Mouse (Mus musculus) megakaryocyte, embryonic 14.5 days (primary cell): ENCODE measurements around the gene Dnmt3b.
"Not testable (repeated sequence)": the region's sequence is repeated elsewhere in the genome, so short reads cannot be mapped to it uniquely, and the experiment has no call there.

Experiments
- FLI1 ChIP-seq: IDR thresholded peaks from 2 replicates; pipeline ENCODE4 v1.6.1; 2012; ENCODE audit warnings: low read length, inconsistent platforms, mixed read lengths
- GATA1 ChIP-seq: IDR thresholded peaks from 3 replicates; pipeline ENCODE4 v1.6.1; 2012; ENCODE audit warnings: mixed read lengths, low read length, inconsistent platforms, borderline replicate concordance

GRCm38 (mm10) chr2:153675364-153675763 is 26.1 kb downstream of the Dnmt3b start:
- not testable (repeated sequence) for TF ChIP-seq FLI1, GATA1
